Mouse (Mus musculus) liver, adult 2 months (tissue): ENCODE measurements around the gene Hipk3. TPM values are rescaled to one million over a fixed set of nuclear protein-coding genes. Genes with fewer than 3 reads are reported as not detected.

Source experiments
- DNase-seq: peaks from one replicate; pipeline ENCODE4 v3.0.0-alpha.2; 2011; ENCODE audit warnings: low read depth, low spot score; ENCODE audit errors: extremely low read depth
- H3K27ac ChIP-seq: fragments of 200-500 bp; replicated peaks from 2 replicates; pipeline ENCODE4 v1.5.1; 2012; ENCODE audit warnings: low read depth, mild to moderate bottlenecking, control low read depth, inconsistent platforms, low read length; ENCODE audit not compliant: insufficient read depth
- H3K27me3 ChIP-seq: fragments of 200-500 bp; 2 replicates; pipeline ENCODE4 v1.6.1; 2012; ENCODE audit warnings: mild to moderate bottlenecking, moderate library complexity, low read length, inconsistent platforms; ENCODE audit not compliant: control insufficient read depth, insufficient read depth
- H3K36me3 ChIP-seq: fragments of 200-500 bp; 2 replicates; pipeline ENCODE4 v1.6.1; 2012; ENCODE audit warnings: low read length, inconsistent platforms; ENCODE audit not compliant: control insufficient read depth, insufficient read depth
- H3K4me1 ChIP-seq: fragments of 200-500 bp; 2 replicates; pipeline ENCODE4 v1.6.1; 2011; ENCODE audit warnings: low read length; ENCODE audit not compliant: control insufficient read depth, insufficient read depth
- H3K4me3 ChIP-seq: fragments of 200-500 bp; 2 replicates; pipeline ENCODE4 v1.5.1; 2011; ENCODE audit warnings: low read depth, mild to moderate bottlenecking, control low read depth, low read length, moderate library complexity; ENCODE audit not compliant: insufficient read depth
- H3K79me2 ChIP-seq: fragments of 200-500 bp; 2 replicates; pipeline ENCODE4 v1.6.1; 2012; ENCODE audit warnings: inconsistent platforms, mild to moderate bottlenecking, low read length, moderate library complexity; ENCODE audit not compliant: control insufficient read depth, insufficient read depth
- H3K9ac ChIP-seq: fragments of 200-500 bp; 2 replicates; pipeline ENCODE4 v1.6.1; 2012; ENCODE audit warnings: low read depth, mild to moderate bottlenecking, control low read depth, inconsistent platforms, low read length
- CTCF ChIP-seq: fragments of 200-500 bp; IDR thresholded peaks from 2 replicates; pipeline ENCODE4 v1.5.1; 2011; ENCODE audit warnings: low read depth, low read length, control low read depth
- POLR2A ChIP-seq: fragments of 200-500 bp; IDR thresholded peaks from 2 replicates; pipeline ENCODE4 v1.6.1; 2011; ENCODE audit warnings: low read length, control low read depth; ENCODE audit not compliant: insufficient read depth; ENCODE audit errors: extremely low read depth
- WGBS: fragments of 180-500 bp; shearing (Covaris S2); methylation state at CpG from one replicate; pipeline ENCODE4 v1.1.7; 2018; 5-methylcytosine and 5-hydroxymethylcytosine counted together
- polyA plus RNA-seq: library from polyadenylated mRNA; depleted of rRNA; stranded (reverse); fragments of >200 nt; gene quantifications from 2 replicates; pipeline ENCODE4 v1.2.3, GENCODE M21; 2012
- total RNA-seq: library from RNA; depleted of rRNA; stranded (reverse); fragments of >200 nt; gene quantifications from 2 replicates; pipeline ENCODE4 v1.2.3, GENCODE M21; 2014

Gene Hipk3
- total and polyA plus RNA-seq, 2 experiments = 14.9 to 41.0 TPM

DNA sequence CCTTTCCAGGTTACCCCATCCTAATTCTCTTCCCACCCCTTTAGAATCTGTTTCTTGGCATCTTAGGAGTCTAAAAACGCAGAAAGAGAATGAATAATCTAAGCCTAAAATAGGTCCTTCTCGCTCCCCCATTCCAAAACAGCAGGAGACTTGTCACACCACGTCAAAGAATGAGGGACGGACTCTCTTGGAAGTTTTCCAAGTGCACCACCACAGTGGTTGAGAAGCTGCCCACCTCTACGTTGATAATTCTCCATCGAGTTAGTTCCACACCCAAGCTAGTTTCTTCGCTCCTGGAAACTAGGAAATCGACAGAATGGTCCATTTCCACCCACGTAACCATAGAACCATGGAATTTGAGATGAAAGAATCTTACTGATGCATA, 547 bp upstream of the Hipk3 start:
- H3K4me1 ChIP-seq = peaks cover 16% of the 10 kb centered on the region
- H3K9ac ChIP-seq = peak overlapping the region; percentile 100
- peak overlapping the region; percentile 33 for H3K27ac ChIP-seq
- no peaks in the 10 kb centered on the region for H3K36me3 ChIP-seq
- no peak for DNase-seq
- H3K27me3 ChIP-seq = no peaks in the 10 kb centered on the region
- peak overlapping the region; percentile 100 for H3K4me3 ChIP-seq
- 28% methylated on average over 9 of the region's 9 CpGs for WGBS
- H3K79me2 ChIP-seq = peaks cover 3% of the 10 kb centered on the region
- TF ChIP-seq POLR2A (no peak), CTCF (no peak)

DNA sequence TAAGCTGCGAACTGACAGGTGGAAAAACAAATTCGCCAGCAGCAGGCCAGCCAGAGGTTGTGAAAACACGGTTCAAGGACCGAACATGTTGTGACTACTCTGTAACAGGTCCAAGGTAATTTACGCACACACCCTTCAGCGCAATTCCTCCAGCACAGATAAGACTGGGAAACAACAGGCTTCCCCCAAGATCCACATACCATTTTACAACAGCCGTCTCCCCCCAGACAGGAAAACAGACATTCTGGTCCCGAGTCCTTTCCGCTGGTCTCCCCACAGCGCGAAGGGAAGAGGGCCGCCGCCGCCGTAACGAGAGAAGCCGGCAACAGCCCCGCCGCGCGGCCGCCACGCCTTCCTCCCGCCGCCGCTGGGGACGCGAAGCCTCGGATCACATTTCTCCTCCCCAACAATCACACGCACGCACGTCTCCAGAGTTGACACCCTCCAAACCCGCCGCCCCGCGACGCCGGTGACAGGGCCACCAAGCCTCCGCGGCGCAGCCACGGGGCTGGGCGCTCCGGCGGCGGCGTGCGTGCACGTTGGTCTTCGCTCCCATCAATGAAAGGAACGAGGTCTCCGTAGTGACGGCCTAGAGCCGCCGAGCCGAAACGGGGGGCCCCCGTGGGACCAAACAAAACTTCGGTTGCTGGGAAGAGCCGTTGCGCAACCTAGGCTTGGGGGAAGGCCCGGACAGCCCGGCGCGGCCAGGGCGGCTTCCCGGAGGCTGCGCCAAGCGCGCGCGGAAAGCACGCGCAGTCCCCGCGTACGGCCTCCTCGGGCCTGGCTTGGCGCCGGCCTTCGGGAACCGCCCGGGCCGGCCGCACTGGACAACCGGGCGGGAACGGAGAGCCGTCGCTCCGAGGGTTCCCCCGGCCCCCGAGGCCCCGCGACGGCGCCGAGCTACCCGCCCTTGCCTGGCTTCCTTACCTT, 960 bp downstream of the Hipk3 start:
- no peaks in the 10 kb centered on the region for H3K36me3 ChIP-seq
- peaks cover 13% of the 10 kb centered on the region for H3K79me2 ChIP-seq
- peak; percentile 98 for DNase-seq
- H3K27me3 ChIP-seq = no peaks in the 10 kb centered on the region
- H3K9ac ChIP-seq = peak overlapping the region; percentile 100
- TF ChIP-seq POLR2A (peak; percentile 42; the same call in 1 of the 2 replicates), CTCF (peak; percentile 6; the same call in 1 of the 2 replicates)
- H3K4me3 ChIP-seq = peak overlapping the region; percentile 100
- H3K4me1 ChIP-seq = peaks cover 19% of the 10 kb centered on the region
- under 1% methylated on average over 98 of the region's 99 CpGs for WGBS
- H3K27ac ChIP-seq = peak overlapping the region; percentile 98

DNA sequence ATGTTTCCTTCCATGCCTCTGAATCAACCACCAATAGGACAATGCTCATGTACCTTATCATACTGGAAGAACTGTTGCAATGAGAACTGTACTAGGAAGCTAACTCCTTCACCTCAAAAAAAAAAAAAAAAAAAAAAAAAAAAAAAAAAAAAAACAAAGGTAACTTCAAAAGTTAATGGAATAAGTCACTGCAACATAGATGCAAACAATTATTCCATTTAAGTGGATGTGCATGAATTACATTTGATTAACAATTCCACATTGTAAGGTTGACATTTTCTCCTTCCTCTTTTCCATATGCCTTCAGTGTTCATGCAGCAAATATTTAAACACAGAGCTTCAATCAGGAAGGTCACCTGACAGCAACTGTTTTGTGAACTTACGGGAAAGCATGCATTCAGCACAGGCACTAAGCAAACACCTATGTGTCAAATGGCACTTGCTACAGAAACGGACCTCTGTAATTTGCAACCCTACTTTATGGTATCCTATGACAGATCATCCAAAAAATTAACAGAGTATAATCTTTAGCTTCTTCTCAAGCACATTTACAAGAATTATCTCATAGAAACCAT, 2.9 kb downstream of the Hipk3 start:
- Histone ChIP-seq H3K79me2 (peaks cover 14% of the 10 kb centered on the region), H3K36me3 (no peaks in the 10 kb centered on the region), H3K4me1 (peaks cover 19% of the 10 kb centered on the region), H3K27me3 (no peaks in the 10 kb centered on the region), H3K4me3 (no peak overlapping the region), H3K9ac (no peak overlapping the region), H3K27ac (no peak overlapping the region)
- 14% methylated on average over 2 of the region's 2 CpGs for WGBS
- TF ChIP-seq POLR2A (no peak), CTCF (no peak)
- DNase-seq = peak; percentile 61

DNA sequence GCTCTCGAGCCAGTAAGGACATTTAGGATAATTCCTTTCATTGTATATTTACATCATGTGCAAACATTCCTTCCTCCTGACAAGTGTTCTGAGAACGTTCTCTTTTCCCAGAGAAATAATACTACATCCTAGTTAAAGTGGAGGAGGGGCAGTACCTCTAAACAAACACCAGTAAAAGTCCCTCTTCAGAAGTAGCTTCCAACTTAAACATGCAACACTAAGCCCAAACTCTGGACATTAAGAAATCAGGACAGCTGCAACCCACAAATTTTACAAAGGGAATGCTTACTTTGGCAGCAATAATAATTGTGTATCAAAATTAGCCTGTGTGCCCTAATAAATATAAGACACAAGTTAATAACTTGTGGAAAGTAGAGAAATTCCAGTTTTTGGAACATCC, 3.5 kb downstream of the Hipk3 start:
- Histone ChIP-seq H3K27ac (no peak overlapping the region), H3K4me3 (no peak overlapping the region), H3K36me3 (no peaks in the 10 kb centered on the region), H3K9ac (no peak overlapping the region), H3K79me2 (peaks cover 16% of the 10 kb centered on the region), H3K27me3 (no peaks in the 10 kb centered on the region), H3K4me1 (peaks cover 19% of the 10 kb centered on the region)
- TF ChIP-seq CTCF (no peak), POLR2A (no peak)
- DNase-seq = peak; percentile 98
- 12% methylated on average over 2 of the region's 2 CpGs for WGBS

DNA sequence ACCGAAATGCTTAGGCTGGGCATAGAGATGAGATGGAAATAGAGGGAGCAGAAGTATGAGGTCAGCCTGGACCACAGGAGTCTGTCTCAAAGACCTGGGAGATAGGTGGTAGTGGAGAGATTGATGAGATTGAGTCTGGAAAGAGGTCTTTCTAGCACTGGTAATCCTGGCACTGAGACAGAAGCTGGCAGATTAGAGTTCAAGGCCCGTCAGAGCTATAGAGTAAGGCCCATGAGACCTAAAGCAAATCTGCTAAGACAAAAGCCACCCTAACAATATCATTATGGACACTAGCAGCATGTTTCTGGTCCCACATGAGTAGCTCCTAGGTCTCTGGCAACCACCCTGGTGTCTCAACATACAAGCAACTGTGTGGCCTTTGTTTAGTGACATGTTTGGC, 4.4 kb downstream of the Hipk3 start:
- H3K36me3 ChIP-seq = no peaks in the 10 kb centered on the region
- H3K4me1 ChIP-seq = peaks cover 21% of the 10 kb centered on the region
- no peak overlapping the region for H3K4me3 ChIP-seq
- H3K27ac ChIP-seq = no peak overlapping the region
- H3K27me3 ChIP-seq = no peaks in the 10 kb centered on the region
- 81% methylated on average over 2 of the region's 2 CpGs for WGBS
- no peak overlapping the region for H3K9ac ChIP-seq
- H3K79me2 ChIP-seq = peaks cover 20% of the 10 kb centered on the region
- no peak for TF ChIP-seq POLR2A
- no peak for TF ChIP-seq CTCF
- DNase-seq = no peak

DNA sequence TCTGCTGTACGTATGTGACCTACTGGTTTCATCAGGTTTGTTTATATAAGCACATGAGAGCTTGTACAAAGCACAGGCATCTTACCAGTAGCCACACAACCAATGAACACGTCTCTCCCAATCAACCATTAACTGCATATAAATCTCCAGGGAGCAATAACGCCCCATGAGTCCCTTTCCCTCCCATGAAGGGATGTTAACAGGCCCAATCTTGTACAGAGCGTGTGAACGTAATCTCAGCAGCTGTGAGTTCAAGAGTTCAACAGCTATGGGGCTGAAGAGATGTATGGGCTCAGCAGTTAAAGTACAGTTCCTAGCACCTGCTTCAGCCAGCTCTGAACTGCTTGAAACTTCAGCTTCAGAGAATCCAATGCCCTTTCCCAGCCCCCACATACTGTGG, 9.8 kb downstream of the Hipk3 start:
- H3K9ac ChIP-seq = no peak overlapping the region
- H3K4me1 ChIP-seq = peaks cover 9% of the 10 kb centered on the region; the same call in 1 of the 2 replicates
- no peak for DNase-seq
- no peak for TF ChIP-seq CTCF
- H3K27ac ChIP-seq = no peak overlapping the region
- peaks cover 36% of the 10 kb centered on the region for H3K79me2 ChIP-seq
- H3K36me3 ChIP-seq = no peaks in the 10 kb centered on the region
- 51% methylated on average over 5 of the region's 5 CpGs for WGBS
- H3K4me3 ChIP-seq = no peak overlapping the region
- no peaks in the 10 kb centered on the region for H3K27me3 ChIP-seq
